Mouse (Mus musculus) kidney, adult 9 months (tissue): ENCODE measurements around the gene Gpr88.
"Not testable (repeated sequence)": the region's sequence is repeated elsewhere in the genome, so short reads cannot be mapped to it uniquely, and the experiment has no call there.

Source experiments
- DNase-seq: peaks from one replicate; pipeline ENCODE4 v3.0.0; 2022

The Gpr88 gene

DNA sequence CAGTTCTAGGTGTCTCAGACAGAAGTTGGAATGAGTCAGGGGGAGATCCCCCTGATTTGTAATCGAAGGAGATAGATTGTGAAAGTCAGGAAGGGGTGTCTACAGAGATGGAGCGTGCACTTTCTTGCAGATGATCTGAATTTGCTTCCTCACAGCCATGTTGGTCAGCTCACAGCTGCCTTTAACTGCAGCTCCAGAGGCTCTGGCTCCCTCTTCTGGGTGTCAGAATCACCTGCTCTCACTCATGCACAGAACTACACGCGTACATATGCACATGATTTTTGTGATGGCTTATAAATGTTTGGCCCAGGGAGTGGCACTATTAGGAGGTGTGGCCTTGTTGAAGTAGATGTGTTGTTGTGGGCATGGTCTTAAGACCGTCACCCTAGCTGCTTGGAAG, 15.8 kb downstream of the Gpr88 start:
- no peak for DNase-seq

DNA sequence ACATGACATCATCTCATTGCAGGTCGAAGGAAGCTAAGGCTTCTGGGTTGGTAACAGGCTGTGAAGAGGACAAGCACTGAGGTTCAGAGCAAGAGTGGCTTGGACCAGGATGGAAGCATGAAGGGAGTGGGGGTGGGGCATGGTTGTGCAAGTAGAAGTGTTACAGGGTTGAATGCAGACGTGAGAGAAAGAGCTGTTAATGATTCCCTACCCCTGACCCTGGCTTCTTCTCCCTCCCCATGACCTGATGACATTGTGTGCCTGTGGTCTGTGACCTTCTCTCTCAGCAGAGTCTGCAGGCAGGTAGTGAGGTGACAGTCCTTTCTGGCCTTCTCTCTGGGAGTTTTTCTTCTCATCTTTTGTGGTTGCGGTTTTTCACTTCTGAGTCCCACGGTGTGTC, 16.4 kb downstream of the Gpr88 start:
- no peak for DNase-seq

DNA sequence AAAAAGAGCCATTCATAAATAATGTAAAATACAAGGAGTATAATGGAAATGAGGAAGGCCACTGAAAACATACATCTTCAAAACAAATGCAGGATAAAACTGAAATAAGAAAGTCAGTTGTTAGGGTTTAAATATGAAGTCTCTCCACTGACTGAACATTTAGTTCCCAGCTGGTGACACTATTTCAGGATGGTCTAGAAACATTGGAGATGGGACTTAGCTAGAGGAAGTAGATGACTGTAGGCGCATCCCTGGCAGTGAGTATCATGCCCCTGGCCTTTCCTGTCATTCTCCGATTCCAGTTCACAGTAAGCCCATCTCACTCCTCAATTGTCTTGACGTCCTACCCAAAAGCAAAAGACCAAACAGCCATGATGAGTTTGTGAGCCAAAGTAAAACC, 19.8 kb downstream of the Gpr88 start:
- no peak for DNase-seq

DNA sequence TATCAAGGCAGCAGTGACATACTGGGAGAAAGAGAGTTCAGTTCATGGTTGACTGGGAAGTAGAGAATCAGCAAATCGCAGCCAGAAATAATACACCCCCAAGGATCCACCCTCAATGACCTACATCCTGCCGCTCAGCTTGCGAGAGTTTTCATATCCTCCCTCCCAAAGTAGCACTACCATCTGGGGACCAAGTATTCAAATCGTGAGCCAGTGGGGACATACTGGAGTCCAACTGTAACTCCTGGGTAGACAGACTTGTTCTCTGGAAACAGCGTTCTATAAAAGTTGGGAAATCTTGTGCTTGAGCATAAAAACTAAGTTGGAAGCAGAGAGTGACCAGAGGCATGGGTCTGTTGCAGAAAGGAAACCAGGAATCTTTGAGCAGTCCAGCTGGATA, 20.5 kb downstream of the Gpr88 start:
- DNase-seq = no peak

DNA sequence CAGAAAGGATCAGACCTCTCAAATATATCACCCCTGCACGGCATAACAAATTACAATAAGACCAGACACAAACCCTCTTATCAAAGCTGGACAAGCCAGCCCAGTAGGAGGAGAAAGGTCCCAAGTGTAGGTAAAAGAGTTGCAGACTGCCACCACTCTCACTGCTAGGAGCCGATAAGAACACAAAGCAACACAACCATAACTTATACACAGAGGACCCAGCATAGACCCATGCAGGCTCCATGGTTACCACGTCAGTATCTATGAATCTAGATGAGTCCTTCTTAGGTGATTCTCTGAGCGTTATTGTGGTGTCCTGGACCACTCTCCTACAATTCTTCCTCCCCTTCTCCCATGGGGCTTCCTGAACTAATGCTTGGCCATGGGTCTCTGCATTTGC, 24.0 kb downstream of the Gpr88 start:
- DNase-seq = no peak

DNA sequence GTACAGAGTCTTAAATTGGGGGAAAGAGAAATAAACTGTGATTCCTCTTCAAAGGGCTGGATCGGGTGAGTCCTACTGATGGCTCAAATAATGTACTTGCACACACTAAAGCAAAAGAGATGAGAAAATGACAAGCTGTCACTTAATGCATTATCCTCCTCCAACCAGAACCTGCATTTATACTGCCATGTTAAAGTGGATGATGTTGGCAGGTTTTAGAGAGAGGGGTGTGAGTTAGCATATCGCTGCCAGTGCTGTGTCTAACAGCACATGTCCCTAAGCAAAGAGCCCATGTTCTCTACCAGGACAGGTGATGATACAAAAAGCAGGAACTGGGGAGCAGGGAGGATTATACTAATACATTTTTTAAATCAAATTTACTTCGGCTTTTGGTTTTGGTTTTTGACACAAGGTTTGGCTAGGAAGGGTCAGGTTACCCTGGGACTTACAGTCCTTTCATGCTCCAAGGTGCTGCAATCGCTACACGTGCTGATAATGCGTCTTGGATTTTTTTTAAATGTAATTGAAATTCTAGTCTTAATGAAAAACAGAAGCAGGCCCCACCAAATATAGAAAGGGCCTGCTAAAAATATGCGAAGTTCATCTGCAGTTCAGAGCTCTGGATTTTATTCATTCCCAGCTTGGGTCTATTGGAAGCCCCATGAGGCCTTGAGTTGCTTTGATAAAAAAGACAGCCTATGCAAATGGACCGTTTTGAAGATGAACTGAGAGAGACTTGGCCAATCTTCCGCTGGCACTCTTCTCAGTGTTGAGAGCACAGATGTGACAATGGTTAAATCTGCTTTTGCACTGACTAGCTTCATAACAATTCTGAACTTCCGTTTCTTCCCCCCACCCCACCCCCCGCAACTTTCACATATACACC, 24.7 kb downstream of the Gpr88 start:
- DNase-seq = no peak

DNA sequence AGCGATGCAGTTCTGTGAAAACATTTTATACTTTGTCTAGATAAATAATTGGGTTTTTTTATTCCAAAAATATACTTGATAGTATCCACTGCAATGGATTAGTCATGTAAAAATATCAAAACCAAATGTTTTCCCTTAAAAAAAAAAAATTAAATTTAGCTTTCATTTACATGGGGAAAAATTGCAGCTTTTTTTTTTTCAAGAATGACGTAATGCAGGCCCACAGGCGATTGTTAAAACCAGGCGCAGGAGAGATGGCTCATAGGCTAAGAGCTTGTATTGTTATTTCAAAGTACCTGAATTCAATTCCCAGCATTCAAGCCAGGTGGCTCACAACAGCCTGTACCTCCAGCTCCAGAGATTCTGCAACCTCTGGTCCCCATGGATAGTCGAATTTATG, 25.9 kb downstream of the Gpr88 start:
- no peak for DNase-seq

DNA sequence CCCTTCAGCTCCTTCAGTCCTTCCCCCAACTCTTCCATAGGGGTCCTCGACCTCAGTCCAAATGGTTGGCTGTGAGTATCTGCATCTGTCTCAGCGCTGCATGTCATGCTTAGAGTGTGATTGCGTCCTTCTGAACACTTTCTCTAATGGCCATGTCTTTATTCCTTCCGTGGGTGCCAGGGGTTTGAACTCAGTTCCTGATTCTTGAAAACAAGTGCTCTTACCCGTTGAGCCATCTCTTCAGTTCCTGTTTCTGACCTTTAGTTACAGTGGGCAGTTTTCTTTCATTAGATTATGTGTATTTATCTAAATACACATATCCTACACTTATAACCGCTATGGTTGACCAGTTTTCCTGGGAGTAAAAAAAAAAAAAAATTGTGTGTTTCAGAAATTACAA, 26.4 kb downstream of the Gpr88 start:
- DNase-seq = no peak

DNA sequence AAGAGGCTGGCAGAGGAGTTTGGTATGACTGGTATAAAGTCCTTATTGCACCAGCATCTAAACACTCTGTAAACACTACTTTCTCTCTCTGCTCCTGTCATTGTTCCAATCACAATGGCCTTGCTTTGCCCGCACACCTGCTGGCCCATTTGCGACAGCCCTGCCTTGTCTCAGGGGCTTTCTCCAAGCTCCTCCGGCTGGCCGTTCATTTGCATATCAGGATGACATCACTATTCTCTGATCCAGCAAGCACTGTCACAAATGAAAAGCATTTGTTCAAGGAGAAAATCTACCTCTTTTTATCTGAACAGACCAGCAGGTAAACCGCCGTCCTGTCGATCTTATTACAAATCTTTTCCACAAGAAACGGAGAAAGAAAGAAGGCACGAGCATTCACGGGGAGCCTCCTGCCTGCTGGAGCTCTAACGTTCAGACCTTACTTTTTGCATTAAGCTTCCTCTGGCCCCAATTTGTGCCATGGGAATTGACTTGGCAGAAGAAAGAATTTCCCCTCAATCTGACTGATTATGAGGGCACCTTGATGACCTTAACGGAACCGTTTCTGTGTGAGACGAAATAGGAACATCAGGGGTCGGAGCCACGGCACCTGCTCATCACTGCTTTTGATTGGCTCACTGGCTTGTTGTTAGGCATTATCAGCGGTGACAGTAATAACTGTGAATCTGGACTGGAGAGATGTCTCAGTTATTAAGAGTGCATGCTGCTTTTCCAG, 30.6 kb downstream of the Gpr88 start:
- no peak for DNase-seq

DNA sequence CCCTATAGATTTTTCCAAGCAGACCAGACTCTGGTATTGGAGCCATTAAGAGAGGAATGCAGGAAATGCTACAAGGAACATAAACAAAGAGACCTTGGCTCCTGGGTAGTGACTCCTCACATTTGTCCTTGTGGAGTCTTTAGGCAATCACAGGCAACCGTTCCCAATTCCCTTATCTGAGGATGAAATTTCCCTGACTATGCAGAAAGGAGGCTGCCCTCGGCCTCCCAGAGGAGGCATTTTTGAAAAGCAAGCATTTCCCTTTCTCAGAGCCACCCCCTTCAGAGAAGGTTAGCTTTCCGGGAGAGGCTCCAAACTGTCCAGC, 31.7 kb downstream of the Gpr88 start:
- peak; percentile 25 for DNase-seq

DNA sequence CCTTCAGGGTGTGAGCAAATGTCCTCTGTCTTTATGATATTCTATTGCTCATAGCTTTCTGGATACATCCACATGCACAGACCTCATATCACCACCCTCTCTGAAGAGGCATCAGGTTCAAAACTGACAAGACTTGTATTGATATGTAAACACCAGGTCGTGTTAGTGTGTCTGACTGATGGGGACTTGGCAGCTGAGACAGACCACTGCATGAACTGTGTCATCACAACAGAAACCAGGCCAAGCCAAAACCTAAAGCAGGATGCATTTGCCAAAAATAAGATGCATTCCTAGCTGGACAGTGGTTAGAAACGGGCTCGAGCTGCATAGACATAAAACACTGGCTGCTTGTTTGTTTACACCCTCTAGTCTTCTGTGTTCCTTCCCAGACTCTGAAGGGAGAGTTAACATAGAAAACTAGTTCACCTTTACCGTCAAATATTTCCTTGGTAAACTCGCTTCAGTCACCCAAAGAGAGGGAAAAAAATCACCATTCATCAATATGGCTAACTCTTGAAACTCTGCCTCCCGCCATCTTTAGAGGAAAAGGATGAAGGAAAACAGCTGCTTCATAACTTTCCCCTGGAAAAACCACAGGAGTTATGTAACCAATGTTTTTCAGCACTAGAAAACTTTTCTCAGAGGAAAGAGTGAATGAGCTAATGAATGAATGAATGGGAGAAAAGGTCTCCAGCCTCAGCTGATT, 32.2 kb downstream of the Gpr88 start:
- DNase-seq = no peak

DNA sequence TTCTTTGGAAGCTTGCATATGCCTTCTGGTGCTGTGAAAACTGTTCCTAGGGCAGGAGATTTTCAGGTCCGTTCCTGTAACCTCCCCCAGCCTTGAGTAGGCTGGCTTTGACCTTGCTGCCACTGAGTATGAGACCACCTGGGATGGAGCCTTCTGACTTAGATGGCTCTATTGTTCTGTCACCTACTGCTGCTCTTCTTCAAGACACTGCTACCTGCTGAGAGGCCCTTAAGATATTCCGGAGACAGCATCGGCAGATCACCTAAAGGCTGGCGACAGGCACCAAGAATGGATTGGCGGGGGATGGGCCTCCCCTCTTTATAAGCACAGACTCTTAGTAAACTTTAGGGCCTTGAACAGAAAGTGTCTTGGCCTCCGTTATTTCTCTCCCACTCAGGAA, 35.9 kb downstream of the Gpr88 start:
- not testable (repeated sequence) for DNase-seq

DNA sequence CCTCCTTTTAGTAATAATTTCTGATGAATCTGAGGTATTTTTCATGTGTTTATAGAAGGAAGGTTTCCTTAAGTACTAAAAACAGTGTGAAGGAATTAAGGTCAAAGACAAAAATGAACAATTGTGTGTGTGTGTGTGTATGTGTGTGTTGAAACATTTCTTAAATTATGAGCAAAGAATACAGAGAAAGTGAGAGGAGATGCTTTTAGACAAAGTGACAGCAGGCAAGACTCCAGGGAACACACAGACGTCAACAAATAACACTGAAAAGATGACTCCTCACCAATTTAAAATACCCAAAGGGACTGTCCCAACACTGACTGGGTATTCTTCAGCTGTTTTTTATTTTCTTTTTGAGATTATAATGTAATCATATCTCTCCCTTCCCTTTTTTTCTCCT, 37.0 kb downstream of the Gpr88 start:
- no peak for DNase-seq

DNA sequence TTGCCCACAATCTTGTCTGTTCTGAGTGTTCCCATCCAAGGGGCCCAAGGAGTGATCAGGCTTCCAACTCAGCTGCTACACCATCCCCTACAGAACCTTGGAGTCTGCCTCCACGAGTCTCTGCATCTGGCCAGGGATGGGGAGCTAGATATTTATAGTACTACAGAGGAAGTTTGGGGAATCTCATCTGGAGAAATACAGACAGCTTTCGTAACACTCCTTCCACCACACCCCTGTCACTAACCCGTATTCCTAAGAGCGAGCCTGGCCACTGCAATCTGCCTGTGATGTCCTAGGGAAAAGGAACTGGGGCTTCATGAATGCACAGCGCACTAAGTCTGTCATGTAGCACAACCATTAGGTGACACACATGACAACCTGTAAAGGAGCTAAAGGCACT, 41.7 kb downstream of the Gpr88 start:
- no peak for DNase-seq

DNA sequence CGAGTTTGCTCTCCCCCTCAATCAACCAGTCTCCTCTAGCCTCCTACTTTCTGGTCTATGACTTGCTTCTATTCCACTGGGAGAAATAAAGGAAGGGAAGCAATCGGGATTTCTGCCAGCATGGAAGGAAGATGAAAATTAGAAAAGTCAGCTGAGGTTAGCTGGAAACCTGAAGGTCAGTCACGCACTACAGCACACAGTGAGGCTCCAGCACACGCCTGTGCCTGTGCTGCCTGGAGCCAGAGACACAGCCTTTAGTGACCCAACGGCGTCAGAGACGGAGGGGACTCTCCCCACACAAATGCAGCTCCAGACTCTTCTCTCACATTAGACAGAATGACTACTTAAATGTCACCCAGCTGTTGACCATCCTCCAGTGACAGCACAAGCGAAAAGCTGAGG, 42.6 kb downstream of the Gpr88 start:
- DNase-seq = peak; percentile 47

DNA sequence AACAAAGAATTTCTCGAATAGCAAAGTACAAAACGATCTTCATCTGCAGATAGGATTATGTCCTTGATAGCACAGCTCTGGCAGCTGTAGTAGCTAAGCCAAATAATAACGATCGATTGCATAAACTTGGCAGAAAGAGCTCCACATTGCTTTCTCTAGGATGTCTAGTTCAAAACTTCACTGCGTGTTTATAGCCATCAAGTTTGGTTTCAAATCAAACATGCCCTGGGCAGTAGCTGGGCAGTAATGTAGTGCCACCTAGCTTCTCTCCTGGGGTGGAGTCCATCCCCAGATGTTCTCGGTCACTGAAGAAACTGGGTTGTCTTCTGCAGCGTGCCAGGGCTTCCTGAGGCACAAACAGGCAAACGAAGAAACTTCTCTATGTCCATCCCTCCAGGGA, 44.1 kb downstream of the Gpr88 start:
- DNase-seq = no peak

DNA sequence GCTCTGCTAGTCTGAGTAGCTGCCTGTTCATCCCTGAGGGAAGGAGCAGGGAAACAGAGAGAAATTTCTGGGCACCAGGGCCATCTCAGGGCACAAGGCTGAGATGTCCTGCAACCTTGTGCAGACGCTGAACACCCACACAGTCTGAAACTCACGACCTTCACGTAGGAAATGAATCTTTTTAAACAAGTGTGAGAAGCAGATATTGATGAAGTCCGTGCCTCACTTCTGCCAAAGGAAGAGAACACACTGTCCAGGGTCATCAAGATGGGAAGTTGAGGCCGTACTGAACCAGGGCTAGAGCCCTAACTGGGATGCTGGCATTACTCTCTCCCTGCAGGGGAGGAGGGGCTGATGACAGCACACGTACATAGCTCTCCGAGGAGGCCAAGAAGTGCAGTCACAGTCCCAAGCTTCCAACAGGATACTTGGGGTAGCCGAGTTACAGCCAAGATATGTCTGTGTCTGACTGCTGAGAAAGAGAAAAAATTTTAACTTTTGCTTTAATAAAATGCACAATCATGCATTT, 46.9 kb downstream of the Gpr88 start:
- DNase-seq = no peak

DNA sequence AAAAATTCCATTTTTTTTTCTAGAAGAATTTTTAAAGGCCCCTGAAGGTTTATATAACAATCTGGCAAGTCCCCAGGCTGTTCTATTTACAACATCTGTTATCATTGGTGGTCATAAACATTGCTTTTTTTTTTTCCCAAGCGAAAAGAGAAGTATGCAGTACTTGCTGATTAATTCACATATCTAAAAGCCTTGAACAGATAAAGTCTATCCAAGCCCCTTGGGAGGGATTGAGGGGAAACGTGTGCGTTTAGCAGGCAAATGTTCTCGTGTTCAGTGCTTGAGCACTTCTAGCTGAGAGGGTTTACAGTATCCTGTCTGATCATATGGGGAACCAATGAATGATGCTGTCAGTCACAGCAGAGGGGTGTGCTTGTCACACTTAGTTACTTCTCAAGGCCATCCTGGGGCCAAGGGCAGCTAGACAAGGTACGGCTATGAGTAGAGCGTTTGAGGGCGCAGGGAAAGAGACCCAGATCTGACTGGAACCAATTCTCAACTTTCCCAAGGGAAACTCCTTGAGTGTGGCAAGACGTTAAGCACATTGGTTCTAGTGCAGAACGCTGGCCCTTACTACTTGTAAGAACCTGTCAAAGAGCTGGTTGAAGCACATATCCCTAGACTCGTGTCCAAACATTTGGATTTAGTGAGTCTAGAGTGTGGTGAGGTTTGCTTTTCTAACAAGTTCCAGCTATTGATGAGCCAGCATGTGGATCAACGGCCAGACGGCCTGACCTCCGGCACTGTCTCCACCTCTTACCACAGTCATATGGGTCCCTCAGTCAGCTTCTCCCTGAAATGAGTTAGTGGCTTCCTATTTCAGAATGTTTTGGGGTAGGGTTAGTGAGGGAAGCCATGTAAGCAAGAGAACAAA, 47.7 kb downstream of the Gpr88 start:
- no peak for DNase-seq

DNA sequence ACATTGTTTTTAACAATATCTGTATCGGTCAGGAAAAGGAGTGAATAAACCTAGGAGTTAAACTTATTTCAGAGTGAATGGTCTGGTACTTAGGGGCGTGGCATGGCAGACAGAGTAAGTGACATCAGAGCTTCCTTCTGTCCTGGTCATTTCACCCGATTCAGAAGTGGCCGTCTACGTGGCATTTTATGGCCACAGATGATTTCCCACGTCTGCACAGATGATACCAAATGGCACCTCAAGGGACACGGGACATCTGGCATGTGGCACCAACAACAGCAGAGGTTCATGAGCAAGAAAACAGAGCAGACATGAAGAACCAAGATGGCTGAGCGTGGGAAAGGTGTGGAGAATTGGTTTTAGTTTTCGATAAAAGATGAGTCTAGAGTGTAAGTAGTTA, 48.7 kb downstream of the Gpr88 start:
- no peak for DNase-seq

DNA sequence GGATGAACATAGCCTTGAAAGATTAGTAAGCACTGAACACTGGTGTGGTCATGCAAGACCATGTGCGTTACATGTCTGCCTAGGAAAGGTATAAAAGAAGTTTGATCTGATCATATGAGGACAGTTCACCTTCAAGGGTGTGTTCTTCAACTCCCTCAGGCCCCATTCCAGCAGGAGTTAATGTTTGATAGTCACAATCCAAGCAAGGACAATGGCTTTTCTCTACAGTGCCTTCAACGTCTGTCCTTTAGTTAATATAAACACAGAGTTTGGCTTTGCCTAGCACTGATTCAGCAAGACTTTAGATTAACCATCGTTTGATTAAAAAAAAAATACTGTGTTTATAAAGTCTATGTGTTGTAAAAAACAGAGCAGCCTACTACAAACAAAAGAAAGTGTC, 49.4 kb downstream of the Gpr88 start:
- DNase-seq = peak; percentile 89

DNA sequence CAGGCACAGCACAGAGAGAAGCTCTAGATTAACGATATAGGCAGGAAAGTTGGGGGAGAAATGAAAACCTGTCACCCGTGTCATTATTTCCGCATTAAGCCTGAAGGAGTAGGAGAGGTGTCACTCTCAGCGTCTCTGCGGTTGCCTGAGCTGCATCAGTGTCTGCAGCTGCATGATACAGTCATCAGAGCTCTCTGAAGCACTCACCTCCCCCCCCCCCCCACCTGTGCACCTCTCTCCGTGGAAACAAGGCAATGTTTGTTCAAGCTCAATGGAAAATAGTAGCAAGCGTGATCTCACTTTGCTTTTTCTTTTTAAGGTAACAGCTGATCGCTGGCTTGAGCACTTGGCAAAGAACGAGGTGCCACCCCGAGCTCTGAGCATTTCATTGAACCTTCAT, 53.2 kb downstream of the Gpr88 start:
- DNase-seq = no peak
